Mouse (Mus musculus) midbrain, embryonic 12.5 days (tissue): ENCODE measurements around the gene Mtmr6. TPM values are rescaled to one million over a fixed set of nuclear protein-coding genes. Genes with fewer than 3 reads are reported as not detected.

Experiments
- ATAC-seq: fragments of 200-750 bp; cut with Nextera tagmentation; 2 replicates; pipeline ENCODE4 v1.8.0; 2017; ENCODE audit warnings: low read depth, moderate TSS enrichment, moderate library complexity; ENCODE audit not compliant: low FRiP score
- H3K27ac ChIP-seq: fragments of 300-500 bp; sonication (generic); replicated peaks from 2 replicates; pipeline ENCODE4 v1.5.1; 2016; ENCODE audit warnings: mild to moderate bottlenecking
- H3K27me3 ChIP-seq: fragments of 300-500 bp; sonication (generic); 2 replicates; pipeline ENCODE4 v1.6.1; 2016; ENCODE audit warnings: mild to moderate bottlenecking
- H3K36me3 ChIP-seq: fragments of 300-500 bp; sonication (generic); 2 replicates; pipeline ENCODE4 v1.6.1; 2016
- H3K4me1 ChIP-seq: fragments of 300-500 bp; sonication (generic); 2 replicates; pipeline ENCODE4 v1.6.1; 2016
- H3K4me2 ChIP-seq: fragments of 300-500 bp; sonication (generic); replicated peaks from 2 replicates; pipeline ENCODE4 v1.6.1; 2016; ENCODE audit warnings: mild to moderate bottlenecking, moderate library complexity
- H3K4me3 ChIP-seq: fragments of 300-500 bp; sonication (generic); 2 replicates; pipeline ENCODE4 v1.5.1; 2016; ENCODE audit warnings: mild to moderate bottlenecking
- H3K9ac ChIP-seq: fragments of 300-500 bp; sonication (generic); replicated peaks from 2 replicates; pipeline ENCODE4 v1.6.1; 2016; ENCODE audit warnings: mild to moderate bottlenecking, moderate library complexity
- H3K9me3 ChIP-seq: fragments of 300-500 bp; sonication (generic); 2 replicates; pipeline ENCODE4 v1.6.1; 2016; ENCODE audit warnings: mild to moderate bottlenecking
- WGBS: fragments of 180-500 bp; shearing (Covaris S2); methylation state at CpG from one replicate; pipeline ENCODE4 v1.1.7; 2016; 5-methylcytosine and 5-hydroxymethylcytosine counted together
- polyA plus RNA-seq: library from polyadenylated mRNA; unstranded; fragments of >200 nt; fragmentation: Nextera tagmentation; extraction: Ambion mirVana; gene quantifications from 2 replicates; pipeline ENCODE4 v1.2.1, GENCODE M21; 2016

Mtmr6 gene
- polyA plus RNA-seq, 1 experiment from 2014 or later = 56.0 TPM

GRCm38 (mm10) chr14:60256356-60256755, 8.7 kb upstream of the Mtmr6 start:
- no peaks in the 10 kb centered on the region for H3K27me3 ChIP-seq
- H3K9ac ChIP-seq = no peak overlapping the region
- H3K4me2 ChIP-seq = no peak overlapping the region
- no peaks in the 10 kb centered on the region for H3K9me3 ChIP-seq
- peaks cover 5% of the 10 kb centered on the region for H3K4me1 ChIP-seq
- no peaks in the 10 kb centered on the region for H3K36me3 ChIP-seq
- no peak overlapping the region for H3K4me3 ChIP-seq
- no peak for ATAC-seq
- no peak overlapping the region for H3K27ac ChIP-seq
- WGBS = 37% methylated on average over 3 of the region's 3 CpGs

GRCm38 (mm10) chr14:60257101-60257500, 7.9 kb upstream of the Mtmr6 start:
- Histone ChIP-seq H3K4me2 (no peak overlapping the region), H3K36me3 (no peaks in the 10 kb centered on the region), H3K27ac (no peak overlapping the region), H3K27me3 (no peaks in the 10 kb centered on the region), H3K9ac (no peak overlapping the region), H3K4me3 (no peak overlapping the region), H3K4me1 (peaks cover 5% of the 10 kb centered on the region), H3K9me3 (no peaks in the 10 kb centered on the region)
- 87% methylated on average over 4 of the region's 4 CpGs for WGBS
- ATAC-seq = no peak

GRCm38 (mm10) chr14:60257851-60258250, 7.2 kb upstream of the Mtmr6 start:
- 82% methylated on average over 1 of the region's 1 CpGs for WGBS
- ATAC-seq = no peak
- Histone ChIP-seq H3K9me3 (no peaks in the 10 kb centered on the region), H3K27ac (no peak overlapping the region), H3K9ac (no peak overlapping the region), H3K36me3 (no peaks in the 10 kb centered on the region), H3K4me3 (no peak overlapping the region), H3K4me2 (no peak overlapping the region), H3K27me3 (no peaks in the 10 kb centered on the region), H3K4me1 (no peaks in the 10 kb centered on the region)

DNA sequence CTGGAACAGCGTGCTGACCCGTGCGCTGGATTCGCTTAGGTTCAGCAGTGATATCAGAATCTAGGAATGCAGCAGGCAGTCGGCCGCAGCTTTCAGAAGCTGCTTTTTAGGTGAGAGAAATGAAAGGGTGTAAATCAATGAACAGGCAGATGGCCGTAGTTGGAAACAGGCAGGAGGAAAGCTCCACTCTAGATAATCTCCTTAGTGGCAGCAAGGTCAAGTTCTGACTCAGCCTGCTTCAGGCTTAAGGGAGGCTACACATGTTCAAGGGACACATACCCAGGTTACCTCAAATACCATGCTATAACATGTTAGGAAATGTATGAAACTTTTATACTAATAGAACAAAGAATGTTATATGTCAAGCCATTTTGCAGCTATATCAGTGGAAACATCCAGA, 2.7 kb upstream of the Mtmr6 start:
- no peak overlapping the region for H3K27ac ChIP-seq
- H3K9ac ChIP-seq = 0 out of 2 replicates have a peak overlapping the region, but pooled peaks have one; percentile 21
- H3K9me3 ChIP-seq = no peaks in the 10 kb centered on the region
- no peak overlapping the region for H3K4me3 ChIP-seq
- no peaks in the 10 kb centered on the region for H3K36me3 ChIP-seq
- no peaks in the 10 kb centered on the region for H3K27me3 ChIP-seq
- no peak for ATAC-seq
- WGBS = 71% methylated on average over 7 of the region's 7 CpGs
- H3K4me1 ChIP-seq = peaks cover 14% of the 10 kb centered on the region
- H3K4me2 ChIP-seq = no peak overlapping the region

DNA sequence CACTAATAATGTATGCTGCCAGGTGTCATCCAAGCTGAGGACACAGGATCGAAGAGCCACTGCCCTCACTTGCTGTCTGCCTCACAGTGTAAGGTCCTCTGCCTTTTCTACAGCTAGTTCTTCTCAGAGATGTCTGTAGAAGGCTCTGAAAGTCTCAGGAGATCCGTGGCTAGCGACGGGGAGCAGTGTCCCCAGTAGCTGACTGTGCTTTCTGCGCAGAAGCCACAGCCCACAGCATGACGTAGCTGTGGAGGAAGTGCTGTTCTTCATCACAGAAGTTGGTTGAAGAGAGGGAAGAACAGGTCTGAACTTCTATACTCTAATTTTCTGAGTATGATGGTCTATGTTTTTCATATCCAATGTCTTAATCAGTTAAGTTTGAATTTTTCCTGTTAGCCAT, 4.3 kb downstream of the Mtmr6 start:
- 87% methylated on average over 6 of the region's 6 CpGs for WGBS
- ATAC-seq = no peak
- H3K9ac ChIP-seq = no peak overlapping the region
- H3K4me2 ChIP-seq = no peak overlapping the region
- H3K27me3 ChIP-seq = no peaks in the 10 kb centered on the region
- no peaks in the 10 kb centered on the region for H3K36me3 ChIP-seq
- peaks cover 14% of the 10 kb centered on the region for H3K4me1 ChIP-seq
- no peak overlapping the region for H3K27ac ChIP-seq
- no peak overlapping the region for H3K4me3 ChIP-seq
- H3K9me3 ChIP-seq = no peaks in the 10 kb centered on the region

DNA sequence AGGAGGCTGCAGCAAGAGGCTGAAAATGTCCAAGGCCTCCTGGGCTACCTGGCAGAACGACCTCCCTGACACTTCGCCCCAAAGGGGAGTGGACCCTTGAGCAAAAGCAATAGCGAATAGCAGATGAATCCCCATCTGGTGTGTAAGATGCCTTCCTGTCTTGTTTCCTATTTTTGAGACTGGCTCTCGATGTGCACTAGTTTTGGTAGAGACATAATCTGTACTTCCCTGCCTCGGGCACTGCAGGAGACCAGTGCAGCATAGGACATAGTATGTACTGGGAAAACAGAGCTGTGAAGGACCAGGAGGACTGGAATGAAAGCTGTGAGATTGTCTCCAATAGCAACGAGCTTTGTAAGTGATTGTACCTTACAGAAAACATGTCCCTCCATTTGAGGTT, 8.3 kb downstream of the Mtmr6 start:
- Histone ChIP-seq H3K27me3 (no peaks in the 10 kb centered on the region), H3K4me2 (no peak overlapping the region), H3K4me3 (no peak overlapping the region), H3K9ac (no peak overlapping the region), H3K27ac (no peak overlapping the region), H3K4me1 (no peaks in the 10 kb centered on the region), H3K36me3 (no peaks in the 10 kb centered on the region), H3K9me3 (no peaks in the 10 kb centered on the region)
- WGBS = 85% methylated on average over 6 of the region's 6 CpGs
- no peak for ATAC-seq

GRCm38 (mm10) chr14:60275301-60276276, 10.6 kb downstream of the Mtmr6 start:
- no peaks in the 10 kb centered on the region for H3K4me1 ChIP-seq
- no peaks in the 10 kb centered on the region for H3K27me3 ChIP-seq
- 91% methylated on average over 7 of the region's 7 CpGs for WGBS
- H3K9me3 ChIP-seq = no peaks in the 10 kb centered on the region
- no peaks in the 10 kb centered on the region for H3K36me3 ChIP-seq
- H3K9ac ChIP-seq = no peak overlapping the region
- no peak overlapping the region for H3K27ac ChIP-seq
- no peak for ATAC-seq
- no peak overlapping the region for H3K4me2 ChIP-seq
- H3K4me3 ChIP-seq = no peak overlapping the region

GRCm38 (mm10) chr14:60286194-60286863, 21.3 kb downstream of the Mtmr6 start:
- Histone ChIP-seq H3K9me3 (no peaks in the 10 kb centered on the region), H3K27ac (no peak overlapping the region), H3K36me3 (peaks cover 14% of the 10 kb centered on the region), H3K4me1 (no peaks in the 10 kb centered on the region), H3K9ac (no peak overlapping the region), H3K4me3 (no peak overlapping the region), H3K27me3 (no peaks in the 10 kb centered on the region), H3K4me2 (no peak overlapping the region)
- 92% methylated on average over 7 of the region's 7 CpGs for WGBS
- ATAC-seq = no peak

- Histone ChIP-seq H3K9me3 (no peaks in the 10 kb centered on the region), H3K4me2 (no peak overlapping the region), H3K27ac (no peak overlapping the region), H3K27me3 (no peaks in the 10 kb centered on the region), H3K4me3 (no peak overlapping the region), H3K4me1 (no peaks in the 10 kb centered on the region), H3K36me3 (peaks cover 16% of the 10 kb centered on the region), H3K9ac (no peak overlapping the region)
- no peak for ATAC-seq
- WGBS = 94% methylated on average over 4 of the region's 4 CpGs
Observed at GRCm38 (mm10) chr14:60290363-60290762, 25.3 kb downstream of the Mtmr6 start.

DNA sequence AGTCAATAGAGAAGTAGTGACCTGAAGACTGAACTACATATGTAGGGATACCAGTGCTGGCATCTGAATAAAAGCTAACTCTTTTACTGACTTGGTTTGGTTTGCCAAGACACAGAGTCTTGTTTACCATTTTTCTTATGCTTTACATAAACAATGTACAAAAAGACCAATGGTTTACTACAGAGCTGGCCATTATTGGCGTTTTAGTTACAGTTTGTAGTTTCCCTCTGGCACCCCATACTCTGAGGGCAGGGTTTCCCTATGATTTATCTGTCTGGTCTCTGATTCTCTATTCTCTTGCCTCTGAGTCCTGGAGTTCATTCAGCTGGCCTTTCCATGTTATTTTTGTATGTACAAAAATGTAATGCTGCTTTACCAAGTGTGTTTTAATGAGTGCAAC, 30.5 kb downstream of the Mtmr6 start:
- peaks cover 4% of the 10 kb centered on the region for H3K4me1 ChIP-seq
- H3K4me2 ChIP-seq = no peak overlapping the region
- no peak overlapping the region for H3K4me3 ChIP-seq
- H3K36me3 ChIP-seq = peaks cover 22% of the 10 kb centered on the region; the same call in 1 of the 2 replicates
- H3K27ac ChIP-seq = no peak overlapping the region
- no peak for ATAC-seq
- WGBS = 97% methylated on average over 1 of the region's 1 CpGs
- H3K9me3 ChIP-seq = no peaks in the 10 kb centered on the region
- no peaks in the 10 kb centered on the region for H3K27me3 ChIP-seq
- H3K9ac ChIP-seq = no peak overlapping the region

- no peak overlapping the region for H3K9ac ChIP-seq
- H3K4me2 ChIP-seq = no peak overlapping the region
- peaks cover 24% of the 10 kb centered on the region for H3K4me1 ChIP-seq
- peaks cover 18% of the 10 kb centered on the region; the same call in 1 of the 2 replicates for H3K36me3 ChIP-seq
- no peaks in the 10 kb centered on the region for H3K9me3 ChIP-seq
- WGBS = 57% methylated on average over 14 of the region's 14 CpGs
- peak; percentile 66; the same call in 1 of the 2 replicates for ATAC-seq
- H3K27ac ChIP-seq = peak overlapping the region; percentile 58; the same call in 1 of the 2 replicates
- no peaks in the 10 kb centered on the region for H3K27me3 ChIP-seq
- H3K4me3 ChIP-seq = no peak overlapping the region
Observed at GRCm38 (mm10) chr14:60300224-60300991, 35.4 kb downstream of the Mtmr6 start.
